Mouse (Mus musculus): ENCODE data around the gene Nppb.

The Nppb gene

GRCm38 (mm10) chr4:147985205-147986132 is at the start of gene Nppb:
Gene Nppb, plus strand, starts transcription at chr4:147985788.
- no peak for DNase-seq (ENCODE audit: low spot score)

GRCm38 (mm10) chr4:147935904-147936303 is 49.7 kb upstream of the Nppb start:
- DNase-seq (ENCODE audit: low spot score): no peak

GRCm38 (mm10) chr4:147936331-147936954 is 49.1 kb upstream of the Nppb start, which contains the start of gene Plod1:
Gene Plod1, minus strand, starts transcription at chr4:147936767.
- DNase-seq (ENCODE audit: low spot score): no peak

GRCm38 (mm10) chr4:147937021-147937420 is 48.6 kb upstream of the Nppb start:
- no peak for DNase-seq (ENCODE audit: low spot score)

- DNase-seq (ENCODE audit: low spot score): no peak
Measured at GRCm38 (mm10) chr4:147937486-147937885, 48.1 kb upstream of the Nppb start.

GRCm38 (mm10) chr4:147938148-147939096 is 47.2 kb upstream of the Nppb start:
- DNase-seq (ENCODE audit: low spot score): no peak

- no peak for DNase-seq (ENCODE audit: low spot score)
Measured at GRCm38 (mm10) chr4:147940111-147940510, 45.5 kb upstream of the Nppb start.

GRCm38 (mm10) chr4:147940576-147941044 is 45.0 kb upstream of the Nppb start, which contains the start of gene 2510039O18Rik:
Gene 2510039O18Rik, plus strand, starts transcription at chr4:147940895.
- peak; percentile 64 for DNase-seq (ENCODE audit: low spot score)

GRCm38 (mm10) chr4:147941045-147942020 is 44.3 kb upstream of the Nppb start:
- DNase-seq (ENCODE audit: low spot score): no peak

- DNase-seq (ENCODE audit: low spot score): no peak
Measured at GRCm38 (mm10) chr4:147943005-147943404, 42.6 kb upstream of the Nppb start.

GRCm38 (mm10) chr4:147947511-147947910 is 38.1 kb upstream of the Nppb start:
- DNase-seq (ENCODE audit: low spot score): no peak

- no peak for DNase-seq (ENCODE audit: low spot score)
Measured at GRCm38 (mm10) chr4:147953590-147953989, 32.0 kb upstream of the Nppb start.

GRCm38 (mm10) chr4:147957141-147957540 is 28.4 kb upstream of the Nppb start:
- no peak for DNase-seq (ENCODE audit: low spot score)

- DNase-seq (ENCODE audit: low spot score): no peak
Measured at GRCm38 (mm10) chr4:147959881-147960831, 25.4 kb upstream of the Nppb start.

- DNase-seq (ENCODE audit: low spot score): no peak
Measured at GRCm38 (mm10) chr4:147962781-147963180, 22.8 kb upstream of the Nppb start.

- DNase-seq (ENCODE audit: low spot score): no peak
Measured at GRCm38 (mm10) chr4:147963623-147964022, 22.0 kb upstream of the Nppb start.

GRCm38 (mm10) chr4:147965712-147966111 is 19.9 kb upstream of the Nppb start:
- DNase-seq (ENCODE audit: low spot score): no peak

GRCm38 (mm10) chr4:147968816-147969215 is 16.8 kb upstream of the Nppb start:
- no peak for DNase-seq (ENCODE audit: low spot score)

- no peak for DNase-seq (ENCODE audit: low spot score)
Measured at GRCm38 (mm10) chr4:147969337-147969736, 16.3 kb upstream of the Nppb start.
